Mouse (Mus musculus): Measurements from ENCODE around the gene Slc35e3. TPM values are rescaled to one million over a fixed set of nuclear protein-coding genes. Genes with fewer than 3 reads are reported as not detected.

The Slc35e3 gene
- 3.3 and 4.8 TPM in 2 replicates for polyA plus RNA-seq (2012; rRNA removed)

DNA sequence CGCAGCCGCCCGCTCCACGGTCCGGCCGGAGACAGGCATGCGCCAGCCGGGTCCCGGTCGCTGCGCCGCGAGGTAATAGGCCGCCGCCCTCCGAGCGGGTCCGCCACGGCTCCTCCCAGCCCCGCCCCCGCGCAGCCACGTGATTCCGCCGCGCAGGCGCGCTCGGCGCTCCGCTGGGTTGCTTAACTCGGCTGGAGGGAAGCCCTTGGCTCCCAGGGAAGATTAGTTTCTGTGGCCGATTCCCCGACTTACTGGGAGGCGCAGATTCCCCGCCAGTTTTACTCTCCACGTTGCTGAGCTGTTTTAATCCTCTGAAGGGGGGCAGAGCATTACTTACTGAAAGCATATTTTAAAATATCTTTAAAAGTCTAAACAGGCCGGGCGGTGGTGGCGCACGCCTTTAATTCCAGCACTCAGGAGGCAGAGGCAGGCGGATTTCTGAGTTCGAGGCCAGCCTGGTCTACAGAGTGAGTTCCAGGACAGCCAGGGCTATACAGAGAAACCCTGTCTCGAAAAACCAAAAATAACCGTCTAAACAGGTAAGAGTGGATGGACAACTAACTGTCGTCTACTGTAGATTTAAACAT is at the start of gene Slc35e3:
Gene Slc35e3 (minus strand): TSS at position 69 of the 587 bp plus-strand sequence.
- DNase-seq (ENCODE audit: low read depth, low spot score), result peak; percentile 69
- 14% methylated on average over 46 of the region's 46 CpGs for WGBS

DNA sequence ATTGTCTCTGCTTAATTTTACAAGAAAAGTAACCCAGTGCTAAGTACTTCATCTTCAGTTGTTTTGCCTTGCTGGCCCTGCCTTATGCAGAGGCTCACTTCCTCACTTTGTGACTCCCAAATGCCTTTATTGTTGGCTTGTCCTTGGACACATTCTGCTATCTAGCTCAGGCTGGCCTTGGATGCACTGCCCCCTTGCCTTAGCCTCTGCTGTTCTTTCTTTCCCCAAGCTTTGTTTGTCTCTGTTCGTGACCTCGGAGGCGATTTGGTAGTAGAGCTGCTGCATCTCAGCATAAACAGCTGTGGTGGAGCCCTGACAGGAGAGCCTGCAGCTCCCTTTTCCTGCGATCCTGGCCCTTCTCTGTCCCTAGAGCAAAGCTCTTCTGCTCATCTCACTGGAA is 49.0 kb upstream of the Slc35e3 start:
- no peak for DNase-seq (ENCODE audit: low read depth, low spot score)

DNA sequence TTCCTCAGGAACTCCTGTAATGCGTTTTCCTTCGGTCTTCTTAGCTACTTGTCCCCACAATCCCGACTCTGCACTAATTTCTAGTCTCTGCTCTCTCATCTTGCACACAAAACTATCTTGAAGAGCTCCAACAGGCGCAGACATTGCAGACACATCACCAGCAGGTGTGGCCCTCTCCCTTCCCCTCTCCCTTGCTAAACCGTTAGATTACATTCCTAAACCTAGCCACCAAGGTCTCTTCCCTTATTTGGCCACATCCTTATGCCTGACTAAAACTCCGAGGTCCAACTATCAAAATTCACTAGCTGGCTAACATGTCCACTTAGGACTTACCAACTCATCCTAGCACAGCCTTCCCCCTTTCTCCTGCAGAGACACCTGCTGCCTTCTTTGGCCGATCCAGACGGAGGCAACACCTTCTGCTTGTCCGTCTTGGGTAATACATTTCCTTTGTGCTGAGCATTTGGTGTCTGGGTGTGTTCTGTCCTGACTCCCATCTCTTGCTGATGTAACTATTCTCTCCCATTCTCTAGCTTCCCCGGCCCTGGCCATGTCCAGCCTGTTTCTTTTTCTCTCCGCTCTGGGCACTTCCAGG is 47.4 kb upstream of the Slc35e3 start:
- DNase-seq (ENCODE audit: low read depth, low spot score), result no peak
- 55% methylated on average over 11 of the region's 11 CpGs for WGBS

More for the DNA sequence above, 49.0 kb upstream of the Slc35e3 start:
- WGBS, result 76% methylated on average over 4 of the region's 4 CpGs

GRCm38 (mm10) chr10:117792141-117793091 is 46.3 kb upstream of the Slc35e3 start, which contains the start of gene Nup107:
TSS of gene Nup107 (minus strand) at chr10:117792705.
- peak; percentile 98 for DNase-seq (ENCODE audit: low read depth, low spot score)
- WGBS, result under 1% methylated on average over 75 of the region's 75 CpGs

GRCm38 (mm10) chr10:117791171-117791470 is 45.0 kb upstream of the Slc35e3 start:
- DNase-seq (ENCODE audit: low read depth, low spot score), result no peak
- WGBS, result 86% methylated on average over 2 of the region's 2 CpGs

- no peak for DNase-seq (ENCODE audit: low read depth, low spot score)
- 87% methylated on average over 17 of the region's 17 CpGs for WGBS
These were observed 44.4 kb upstream of the Slc35e3 start for GRCm38 (mm10) chr10:117790421-117791170.

DNA sequence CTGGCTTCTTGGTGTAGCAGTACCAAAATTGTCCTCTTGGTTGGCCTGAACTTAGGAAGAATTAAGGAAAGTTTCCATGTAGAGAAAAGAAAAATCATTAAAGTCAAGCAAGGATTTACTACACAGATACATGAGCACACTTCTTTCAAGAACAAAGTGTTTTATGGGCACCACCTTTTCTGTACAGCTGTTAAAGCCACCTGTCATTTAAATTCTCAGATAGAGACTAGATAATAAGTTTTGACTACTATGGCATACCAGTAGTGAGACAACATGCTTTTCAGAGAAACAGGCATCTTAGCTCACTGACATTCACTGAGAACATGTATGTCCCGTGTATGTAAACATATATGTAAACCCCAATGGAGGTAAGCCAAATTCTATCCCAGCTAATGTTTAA is 43.8 kb upstream of the Slc35e3 start:
- WGBS, result 70% methylated on average over 1 of the region's 1 CpGs
- DNase-seq (ENCODE audit: low read depth, low spot score), result no peak

DNA sequence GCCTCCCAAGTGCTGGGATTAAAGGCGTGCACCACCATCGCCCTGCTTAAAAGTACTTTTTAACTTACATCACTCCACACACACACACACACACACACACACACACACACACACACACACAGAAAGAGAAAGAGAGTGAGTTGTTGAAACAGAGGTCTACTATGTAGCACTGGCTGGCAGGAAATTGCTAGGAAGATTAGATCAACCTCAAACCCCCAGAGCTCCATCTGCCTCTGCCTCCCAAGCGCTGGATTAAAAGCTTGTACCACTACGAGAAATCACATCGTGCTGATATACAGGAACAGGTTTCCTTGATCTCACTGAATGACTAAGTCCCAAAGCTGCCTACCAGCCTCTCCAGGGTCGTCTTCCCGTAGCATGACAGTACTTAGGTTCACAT is 38.5 kb upstream of the Slc35e3 start:
- DNase-seq (ENCODE audit: low read depth, low spot score), result no peak
- WGBS, result 92% methylated on average over 7 of the region's 7 CpGs

- 96% methylated on average over 13 of the region's 13 CpGs for WGBS
- no peak for DNase-seq (ENCODE audit: low read depth, low spot score)
These were observed 37.7 kb upstream of the Slc35e3 start for GRCm38 (mm10) chr10:117783786-117784420.

DNA sequence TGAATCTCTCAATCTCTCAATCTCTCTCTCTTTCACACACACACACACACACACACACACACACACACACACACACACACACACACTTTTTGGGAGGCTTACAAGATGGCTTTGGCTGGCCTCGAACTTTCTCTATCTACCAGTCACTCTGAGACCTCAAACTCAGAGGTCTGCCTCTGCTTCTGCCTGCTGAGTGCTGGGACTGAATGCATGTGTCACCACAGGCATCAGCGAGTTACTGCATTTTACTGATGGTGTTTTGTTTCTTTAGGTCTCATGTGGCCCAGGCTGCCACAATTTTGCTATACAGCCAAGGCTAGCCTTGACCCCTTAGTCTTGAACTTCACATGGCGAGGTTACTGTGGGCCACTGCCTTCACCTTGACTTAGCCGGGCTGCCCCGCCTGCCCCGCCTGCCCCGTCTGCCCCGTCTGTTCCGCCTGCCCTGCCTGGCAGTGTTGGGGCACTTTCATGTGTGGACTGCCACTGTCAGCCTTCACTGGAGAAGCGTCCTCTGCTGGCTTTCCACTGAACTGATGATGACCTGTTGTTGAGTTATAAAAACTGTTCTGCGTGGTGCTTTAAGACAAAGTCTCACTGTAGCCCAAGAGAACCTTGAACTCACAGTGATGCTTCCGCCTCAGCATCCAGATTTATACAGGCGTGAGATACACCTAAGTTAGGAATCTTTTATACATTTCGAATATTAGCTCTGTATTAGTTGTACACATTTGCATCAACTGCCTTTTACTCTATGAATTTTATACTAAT is 36.5 kb upstream of the Slc35e3 start:
- DNase-seq (ENCODE audit: low read depth, low spot score), result no peak
- WGBS, result 79% methylated on average over 14 of the region's 14 CpGs

- 93% methylated on average over 2 of the region's 2 CpGs for WGBS
- DNase-seq (ENCODE audit: low read depth, low spot score), result no peak
These were observed 35.9 kb upstream of the Slc35e3 start for GRCm38 (mm10) chr10:117782056-117782455.

DNA sequence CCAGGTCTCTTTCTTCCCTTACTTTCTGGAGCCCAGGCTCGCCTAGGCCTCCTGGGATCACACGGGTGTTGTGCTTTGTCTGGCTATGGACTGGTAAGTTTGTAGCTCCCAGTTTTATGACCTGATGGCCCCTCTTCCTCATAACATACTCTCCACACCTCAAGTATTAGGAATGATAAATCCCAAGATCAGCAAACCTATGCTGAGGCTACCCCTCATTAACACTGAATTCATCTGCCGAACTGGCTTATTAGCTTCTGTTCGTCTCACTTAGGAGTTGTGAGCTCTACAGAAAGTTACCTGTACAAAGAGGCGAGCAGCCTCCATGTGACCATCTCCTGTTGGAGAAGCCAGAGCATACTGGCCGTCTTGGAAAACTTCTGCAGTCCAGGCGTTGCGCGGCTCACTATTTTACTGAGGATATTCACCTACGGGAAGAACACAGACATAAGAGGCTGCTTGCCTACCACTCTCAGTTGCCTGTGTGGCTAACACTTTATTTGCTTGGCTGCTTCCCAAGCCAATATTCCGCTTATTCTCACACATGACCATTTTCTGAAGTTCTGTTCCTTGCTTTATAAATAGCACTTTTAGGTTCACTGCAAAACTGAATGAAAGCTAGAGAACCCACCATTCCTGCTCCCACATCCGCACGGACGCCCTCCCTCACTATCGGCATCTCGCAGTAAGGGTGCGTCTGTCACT is 35.0 kb upstream of the Slc35e3 start:
- no peak for DNase-seq (ENCODE audit: low read depth, low spot score)
- 93% methylated on average over 17 of the region's 17 CpGs for WGBS

DNA sequence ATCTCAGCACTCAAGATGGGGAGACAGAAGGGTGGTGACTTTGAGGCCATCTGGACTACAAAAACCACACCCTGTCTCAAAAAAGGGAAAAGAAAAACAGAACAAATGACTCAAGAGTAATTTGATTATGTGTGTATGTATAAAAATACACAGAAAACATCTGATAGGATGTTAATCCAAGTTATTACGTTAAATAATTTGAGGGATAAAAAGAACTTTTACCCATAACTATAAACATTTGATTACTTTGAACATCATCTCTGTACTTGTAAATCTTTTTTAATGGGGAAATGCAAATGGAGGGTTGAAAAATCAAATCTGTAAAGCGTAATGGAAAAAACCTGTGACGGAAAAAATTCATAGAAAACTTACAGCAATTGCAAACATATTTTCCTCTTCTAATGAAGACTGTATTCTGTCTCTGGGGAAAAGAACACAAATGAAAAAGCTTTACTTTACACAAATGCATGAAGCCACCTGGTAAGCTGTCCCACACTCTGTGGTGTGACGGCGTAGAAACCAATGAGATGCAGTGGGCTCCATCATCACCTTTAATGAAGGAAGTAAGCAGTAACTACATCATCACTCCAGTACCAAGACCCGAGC is 34.2 kb upstream of the Slc35e3 start:
- no peak for DNase-seq (ENCODE audit: low read depth, low spot score)
- WGBS, result 93% methylated on average over 6 of the region's 6 CpGs

- DNase-seq (ENCODE audit: low read depth, low spot score), result no peak
- 84% methylated on average over 8 of the region's 8 CpGs for WGBS
These were observed 33.6 kb upstream of the Slc35e3 start for GRCm38 (mm10) chr10:117779581-117780305.

GRCm38 (mm10) chr10:117778951-117779350 is 32.8 kb upstream of the Slc35e3 start:
- WGBS, result 80% methylated on average over 4 of the region's 4 CpGs

GRCm38 (mm10) chr10:117778328-117778910 is 32.3 kb upstream of the Slc35e3 start:
- 94% methylated on average over 12 of the region's 12 CpGs for WGBS

More at GRCm38 (mm10) chr10:117778951-117779350, 32.8 kb upstream of the Slc35e3 start:
- no peak for DNase-seq (ENCODE audit: low read depth, low spot score)

More at GRCm38 (mm10) chr10:117778328-117778910, 32.3 kb upstream of the Slc35e3 start:
- no peak for DNase-seq (ENCODE audit: low read depth, low spot score)
